Mouse (Mus musculus): Measurements from ENCODE around the gene Tspan2.

DNA sequence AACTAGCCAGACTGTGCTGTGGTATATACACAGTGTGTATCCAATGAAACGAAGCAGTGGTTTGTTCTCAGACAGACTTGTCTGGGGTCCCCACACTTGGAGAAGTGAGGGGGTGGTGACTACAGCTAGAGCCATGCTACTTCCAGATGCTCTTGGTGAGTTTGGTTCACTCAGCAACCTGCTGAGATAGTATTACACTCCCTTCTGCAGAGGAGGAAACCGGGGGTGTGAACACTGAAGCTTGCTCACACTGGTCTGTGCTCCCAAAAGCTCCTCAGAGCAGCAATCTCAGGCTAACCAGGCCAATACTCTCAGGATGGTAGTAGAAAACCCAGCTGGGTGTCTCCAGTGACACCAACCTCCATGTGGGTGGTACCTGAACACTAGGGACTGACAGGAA lies 36.2 kb upstream of the Tspan2 start:
- TF ChIP-seq MAX (IDR thresholded peaks at IDR 0.05; ENCODE audit: low read depth) (no peak), POLR2A (IDR thresholded peaks at IDR 0.05; ENCODE audit: insufficient read length, low read depth) (no peak), TCF12 (IDR thresholded peaks at IDR 0.05; ENCODE audit: insufficient read depth, poor library complexity, severe bottlenecking) (no peak), E2F4 (IDR thresholded peaks at IDR 0.05; ENCODE audit: insufficient read depth) (no peak), USF1 (IDR thresholded peaks at IDR 0.05; ENCODE audit: low read depth) (no peak), REST (IDR thresholded peaks at IDR 0.05; ENCODE audit: insufficient read depth, insufficient read length) (no peak), POLR2AphosphoS2 (IDR thresholded peaks at IDR 0.05; ENCODE audit: insufficient read length, low read depth) (no peak), MYOD1 (IDR thresholded peaks at IDR 0.05; ENCODE audit: control insufficient read depth in 1 of 3, insufficient read length in 2 of 3, low read depth in 2 of 3) (no peak), SRF (IDR thresholded peaks at IDR 0.05; ENCODE audit: control insufficient read depth, insufficient read length, low read depth) (no peak), MYOG (IDR thresholded peaks at IDR 0.05; ENCODE audit: control insufficient read depth in 1 of 3, insufficient read depth in 1 of 3, insufficient read length in 2 of 3, low read depth in 2 of 3) (no peak), CEBPB (IDR thresholded peaks at IDR 0.05; ENCODE audit: insufficient read depth, poor library complexity, severe bottlenecking) (no peak), TCF3 (IDR thresholded peaks at IDR 0.05; ENCODE audit: insufficient read length, low read depth) (no peak)
